Mouse (Mus musculus) ES-Bruce4 (cell line): ENCODE data around the gene Elfn2.

Experiments
- CTCF ChIP-seq: IDR thresholded peaks from one replicate; pipeline ENCODE4 v1.8.1; 2011; ENCODE audit warnings: low read depth, low read length
- EP300 ChIP-seq: IDR thresholded peaks from 2 replicates; pipeline ENCODE4 v1.6.1; 2011; ENCODE audit warnings: low read depth, low read length; ENCODE audit not compliant: insufficient read depth
- POLR2A ChIP-seq: IDR thresholded peaks from one replicate; pipeline ENCODE4 v1.8.1; 2011; ENCODE audit warnings: low read length; ENCODE audit not compliant: insufficient read depth

DNA sequence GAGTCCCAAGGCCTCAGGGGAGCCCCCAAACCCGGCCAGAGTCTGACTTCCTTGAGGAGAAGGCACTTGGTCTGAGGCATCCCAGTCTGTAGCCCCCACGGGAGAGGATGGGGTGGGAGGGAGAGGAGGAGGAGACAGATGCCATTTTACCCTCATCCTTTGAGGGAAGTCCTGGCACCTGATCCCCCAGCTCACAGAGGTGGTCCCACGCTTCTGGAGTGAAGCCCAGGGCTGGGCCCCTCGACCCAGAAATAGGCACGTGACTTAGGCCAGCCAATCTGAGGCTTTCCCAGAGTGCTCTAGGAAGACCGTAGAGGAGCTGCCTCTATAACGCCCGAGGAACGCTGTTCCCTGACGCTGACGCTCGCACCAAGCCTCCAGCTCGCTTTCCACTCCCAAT lies 42.5 kb upstream of the Elfn2 start:
- no peak for TF ChIP-seq CTCF
- TF ChIP-seq POLR2A = no peak
- no peak for TF ChIP-seq EP300
